Mouse (Mus musculus) neural tube, embryonic 14.5 days (tissue): ENCODE data around the gene Atp4b. TPM values are rescaled to one million over a fixed set of nuclear protein-coding genes. Genes with fewer than 3 reads are reported as not detected.

Source experiments
- ATAC-seq: fragments of 200-750 bp; cut with Nextera tagmentation; 2 replicates; pipeline ENCODE4 v1.8.0; 2017; ENCODE audit warnings: low read depth, mild to moderate bottlenecking, moderate TSS enrichment, moderate library complexity
- H3K27ac ChIP-seq: fragments of 300-500 bp; sonication (generic); 2 replicates; pipeline ENCODE4 v1.5.1; 2014; ENCODE audit warnings: low read depth, mild to moderate bottlenecking, control low read depth, low read length, moderate library complexity, mixed read lengths
- H3K27me3 ChIP-seq: fragments of 300-500 bp; sonication (generic); 2 replicates; pipeline ENCODE4 v1.6.1; 2014; ENCODE audit warnings: low read length; ENCODE audit not compliant: control insufficient read depth, insufficient read depth
- H3K36me3 ChIP-seq: fragments of 300-500 bp; sonication (generic); 2 replicates; pipeline ENCODE4 v1.6.1; 2014; ENCODE audit warnings: low read length, mixed read lengths; ENCODE audit not compliant: control insufficient read depth, insufficient read depth
- H3K4me1 ChIP-seq: fragments of 300-500 bp; sonication (generic); 2 replicates; pipeline ENCODE4 v1.6.1; 2014; ENCODE audit warnings: low read length; ENCODE audit not compliant: control insufficient read depth, insufficient read depth
- H3K4me2 ChIP-seq: fragments of 300-500 bp; sonication (generic); 2 replicates; pipeline ENCODE4 v1.6.1; 2014; ENCODE audit warnings: mild to moderate bottlenecking, low read depth, low read length, control low read depth
- H3K4me3 ChIP-seq: fragments of 300-500 bp; sonication (generic); 2 replicates; pipeline ENCODE4 v1.5.1; 2014; ENCODE audit warnings: low read depth, low read length, control low read depth, mixed read lengths
- H3K9ac ChIP-seq: fragments of 300-500 bp; sonication (generic); replicated peaks from 2 replicates; pipeline ENCODE4 v1.6.1; 2014; ENCODE audit warnings: low read depth, mild to moderate bottlenecking, control low read depth, low read length, mixed read lengths
- H3K9me3 ChIP-seq: fragments of 300-500 bp; sonication (generic); 2 replicates; pipeline ENCODE4 v1.6.1; 2016; ENCODE audit warnings: low read length; ENCODE audit not compliant: control insufficient read depth
- WGBS: fragments of 180-500 bp; shearing (Covaris S2); extraction: QIAGEN DNeasy Blood & Tissue Kit; methylation state at CpG from one replicate; pipeline ENCODE4 v1.1.7; 2014; 5-methylcytosine and 5-hydroxymethylcytosine counted together
- polyA plus RNA-seq: library from polyadenylated mRNA; unstranded; fragments of >200 nt; fragmentation: Nextera tagmentation; extraction: Ambion mirVana; gene quantifications from 2 replicates; pipeline ENCODE4 v1.2.1, GENCODE M21; 2014

The Atp4b gene
- polyA plus RNA-seq, 1 experiment from 2014 or later = not detected

GRCm38 (mm10) chr8:13420970-13421369 is 24.3 kb upstream of the Atp4b start:
- no peak overlapping the region for H3K27ac ChIP-seq
- no peaks in the 10 kb centered on the region for H3K4me1 ChIP-seq
- 92% methylated on average over 6 of the region's 6 CpGs for WGBS
- H3K36me3 ChIP-seq = no peaks in the 10 kb centered on the region
- no peak overlapping the region for H3K4me2 ChIP-seq
- no peak overlapping the region for H3K9ac ChIP-seq
- no peak for ATAC-seq
- H3K9me3 ChIP-seq = no peaks in the 10 kb centered on the region
- H3K27me3 ChIP-seq = no peaks in the 10 kb centered on the region
- H3K4me3 ChIP-seq = no peak overlapping the region

- H3K9me3 ChIP-seq = no peaks in the 10 kb centered on the region
- no peak overlapping the region for H3K27ac ChIP-seq
- H3K4me3 ChIP-seq = no peak overlapping the region
- H3K4me1 ChIP-seq = no peaks in the 10 kb centered on the region
- no peaks in the 10 kb centered on the region for H3K27me3 ChIP-seq
- H3K4me2 ChIP-seq = no peak overlapping the region
- 78% methylated on average over 2 of the region's 2 CpGs for WGBS
- no peak for ATAC-seq
- no peaks in the 10 kb centered on the region for H3K36me3 ChIP-seq
- no peak overlapping the region for H3K9ac ChIP-seq
Observed at GRCm38 (mm10) chr8:13419111-13419639, 22.6 kb upstream of the Atp4b start.

- no peak overlapping the region for H3K27ac ChIP-seq
- no peaks in the 10 kb centered on the region for H3K36me3 ChIP-seq
- no peak for ATAC-seq
- no peak overlapping the region for H3K4me2 ChIP-seq
- no peaks in the 10 kb centered on the region for H3K9me3 ChIP-seq
- H3K4me1 ChIP-seq = no peaks in the 10 kb centered on the region
- no peak overlapping the region for H3K9ac ChIP-seq
- WGBS = 80% methylated on average over 10 of the region's 10 CpGs
- no peaks in the 10 kb centered on the region for H3K27me3 ChIP-seq
- H3K4me3 ChIP-seq = no peak overlapping the region
Observed at GRCm38 (mm10) chr8:13415879-13416278, 19.3 kb upstream of the Atp4b start.

GRCm38 (mm10) chr8:13413823-13414390 is 17.3 kb upstream of the Atp4b start:
- Histone ChIP-seq H3K27ac (no peak overlapping the region), H3K36me3 (no peaks in the 10 kb centered on the region), H3K9ac (no peak overlapping the region), H3K4me3 (no peak overlapping the region), H3K9me3 (no peaks in the 10 kb centered on the region), H3K4me1 (no peaks in the 10 kb centered on the region), H3K27me3 (no peaks in the 10 kb centered on the region), H3K4me2 (no peak overlapping the region)
- WGBS = 53% methylated on average over 12 of the region's 12 CpGs
- no peak for ATAC-seq

GRCm38 (mm10) chr8:13412891-13413558 is 16.4 kb upstream of the Atp4b start:
- Histone ChIP-seq H3K27me3 (no peaks in the 10 kb centered on the region), H3K4me1 (no peaks in the 10 kb centered on the region), H3K4me3 (no peak overlapping the region), H3K36me3 (no peaks in the 10 kb centered on the region), H3K4me2 (no peak overlapping the region), H3K9me3 (no peaks in the 10 kb centered on the region), H3K27ac (no peak overlapping the region), H3K9ac (no peak overlapping the region)
- 67% methylated on average over 13 of the region's 13 CpGs for WGBS
- no peak; the same call in 1 of the 2 replicates for ATAC-seq

GRCm38 (mm10) chr8:13411597-13411996 is 15.0 kb upstream of the Atp4b start:
- Histone ChIP-seq H3K4me1 (no peaks in the 10 kb centered on the region), H3K27me3 (no peaks in the 10 kb centered on the region), H3K27ac (no peak overlapping the region), H3K36me3 (no peaks in the 10 kb centered on the region), H3K4me2 (no peak overlapping the region), H3K4me3 (no peak overlapping the region), H3K9ac (no peak overlapping the region), H3K9me3 (no peaks in the 10 kb centered on the region)
- WGBS = 24% methylated on average over 6 of the region's 6 CpGs
- 0 out of 2 replicates have a peak, but pooled peaks have one; percentile 46 for ATAC-seq

GRCm38 (mm10) chr8:13406011-13406410 is 9.4 kb upstream of the Atp4b start:
- Histone ChIP-seq H3K36me3 (no peaks in the 10 kb centered on the region), H3K9ac (no peak overlapping the region), H3K4me1 (no peaks in the 10 kb centered on the region), H3K9me3 (no peaks in the 10 kb centered on the region), H3K27me3 (no peaks in the 10 kb centered on the region), H3K4me2 (no peak overlapping the region), H3K27ac (no peak overlapping the region), H3K4me3 (no peak overlapping the region)
- WGBS = 78% methylated on average over 5 of the region's 5 CpGs
- no peak for ATAC-seq

- H3K4me2 ChIP-seq = no peak within 1 kb of the TSS
- no peak within 1 kb of the TSS for H3K4me3 ChIP-seq
- H3K4me1 ChIP-seq = no peaks in the 10 kb centered on the region
- no peak for ATAC-seq
- no peak within 1 kb of the TSS for H3K27ac ChIP-seq
- WGBS = 80% methylated on average over 5 of the region's 5 CpGs
- no peaks in the 10 kb centered on the region for H3K27me3 ChIP-seq
- H3K9ac ChIP-seq = no peak within 1 kb of the TSS
- H3K9me3 ChIP-seq = no peaks in the 10 kb centered on the region
- no peaks in the 10 kb centered on the region for H3K36me3 ChIP-seq
Observed at GRCm38 (mm10) chr8:13404666-13405131, 8.1 kb upstream of the Atp4b start, which contains the start of gene Grk1. Gene Grk1, plus strand, starts transcription at chr8:13405081.

GRCm38 (mm10) chr8:13403517-13403916 is 6.9 kb upstream of the Atp4b start:
- H3K27me3 ChIP-seq = no peaks in the 10 kb centered on the region
- H3K4me1 ChIP-seq = no peaks in the 10 kb centered on the region
- ATAC-seq = no peak
- no peak overlapping the region for H3K9ac ChIP-seq
- H3K36me3 ChIP-seq = no peaks in the 10 kb centered on the region
- no peak overlapping the region for H3K4me2 ChIP-seq
- 76% methylated on average over 6 of the region's 6 CpGs for WGBS
- no peak overlapping the region for H3K27ac ChIP-seq
- no peaks in the 10 kb centered on the region for H3K9me3 ChIP-seq
- H3K4me3 ChIP-seq = no peak overlapping the region
